Mouse (Mus musculus): ENCODE results near the gene Crygn. TPM values are rescaled to one million over a fixed set of nuclear protein-coding genes. Genes with fewer than 3 reads are reported as not detected.

The Crygn gene
- total RNA-seq, 2 experiments from 2014 or later = 2.3 to 3.3 TPM

DNA sequence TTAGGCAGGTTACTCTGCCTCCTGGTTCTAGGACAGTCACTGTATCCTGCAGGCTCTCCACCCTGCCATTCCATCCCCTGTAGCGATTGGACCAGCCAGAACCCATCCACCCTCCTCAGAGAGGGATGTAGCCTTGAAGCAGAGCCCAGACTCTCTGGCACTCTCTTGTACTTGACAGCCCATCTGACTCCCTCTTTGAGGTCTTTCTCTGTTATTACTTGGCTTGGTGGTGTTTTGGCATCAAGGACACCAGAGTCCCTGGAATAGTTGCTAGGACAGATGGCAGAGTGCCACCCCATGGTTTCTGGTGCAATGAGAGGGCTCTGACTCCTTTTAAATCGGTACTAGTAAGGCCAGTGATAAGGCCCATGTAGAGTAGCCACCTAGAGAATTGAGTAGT is 44.6 kb downstream of the Crygn start:
- peak; percentile 48 to 79 for DNase-seq (ENCODE audit: low spot score in 2 of 2)

DNA sequence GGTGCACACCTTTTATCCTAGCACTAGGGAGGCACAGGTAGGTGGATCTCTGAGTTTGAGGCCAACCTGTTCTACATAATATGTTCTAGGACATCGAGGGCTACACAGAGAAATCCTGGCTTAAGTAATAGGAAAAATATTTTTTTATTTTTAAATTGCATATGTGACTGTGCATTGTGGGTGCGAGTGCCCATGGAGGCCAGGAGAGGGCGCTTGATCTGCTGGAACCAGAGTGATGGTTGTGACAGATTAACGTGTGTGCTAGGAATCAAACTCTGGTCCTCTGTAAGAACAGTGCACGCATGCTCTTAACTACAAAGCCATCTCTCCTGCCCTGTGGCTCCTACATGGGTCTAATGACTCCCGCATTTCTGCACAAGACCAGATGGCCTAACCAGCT is 46.2 kb downstream of the Crygn start:
- DNase-seq (ENCODE audit: low spot score in 2 of 2) = no peak

DNA sequence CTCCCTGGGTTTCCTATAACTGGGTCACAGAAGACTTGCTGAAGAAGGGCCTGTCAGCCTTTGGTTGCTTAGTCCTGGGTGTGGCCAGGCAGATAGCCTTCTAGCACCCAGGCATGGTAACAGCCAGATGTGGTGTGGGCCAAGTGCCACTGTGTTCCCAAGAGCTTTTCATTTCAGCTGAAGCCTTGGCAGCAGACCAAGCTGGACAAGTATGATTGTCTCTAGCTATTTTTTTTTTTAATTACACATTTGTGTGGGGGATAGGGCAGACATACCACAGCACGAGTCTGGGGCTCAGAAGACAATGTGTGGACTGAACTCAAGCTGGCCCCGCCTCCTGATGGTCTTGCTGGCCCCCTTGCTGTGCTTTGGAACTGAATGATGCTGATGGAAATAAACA is 47.8 kb downstream of the Crygn start:
- DNase-seq (ENCODE audit: low spot score in 2 of 2) = no peak

DNA sequence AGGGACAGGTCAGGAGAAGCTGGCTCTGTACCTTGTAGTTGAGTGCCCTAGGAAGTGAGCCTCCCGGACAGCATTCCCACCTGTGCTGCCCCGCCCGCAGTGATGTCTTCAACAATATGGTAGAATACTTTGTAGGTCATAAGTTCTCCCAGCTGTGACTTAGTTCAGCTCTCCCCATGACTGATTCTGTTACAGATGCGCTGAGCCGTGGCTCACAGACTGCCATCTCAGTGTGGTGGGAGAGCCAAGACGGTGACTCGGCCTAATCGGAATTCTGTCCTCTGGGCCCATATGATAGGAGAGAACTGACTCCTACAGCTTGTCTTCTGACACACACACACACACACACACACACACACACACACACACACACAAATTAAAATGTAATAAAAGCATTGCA is 53.2 kb downstream of the Crygn start:
- DNase-seq (ENCODE audit: low spot score in 2 of 2) = no peak

DNA sequence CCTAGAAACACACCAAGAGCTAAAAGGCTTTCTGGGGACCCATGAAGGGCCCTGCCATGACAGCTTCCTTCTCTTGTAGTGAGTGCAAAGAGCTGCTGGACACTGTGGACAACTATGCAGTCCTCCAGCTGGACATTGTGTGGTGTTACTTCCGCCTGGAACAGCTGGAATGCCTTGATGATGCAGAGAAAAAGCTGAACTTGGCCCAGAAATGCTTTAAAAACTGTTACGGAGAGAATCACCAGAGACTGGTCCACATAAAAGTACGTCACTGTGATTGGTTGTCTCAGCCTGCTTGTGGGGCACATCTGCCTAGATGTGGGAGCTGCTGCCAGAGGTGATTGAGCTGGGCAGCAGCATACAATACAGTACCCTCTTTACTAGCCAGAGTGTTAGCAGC is 56.5 kb downstream of the Crygn start:
- no peak for DNase-seq (ENCODE audit: low spot score in 2 of 2)

Other genes starting within 250 kb of the Crygn start
- gene Gbx1, start 230.8 kb downstream of the Crygn start, total RNA-seq (2021) = not detected
- under 1 TPM; 0.28 to 0.33 TPM for gene Asb10, start 217.0 kb downstream of the Crygn start, total RNA-seq (2021)
- not detected for gene 4931409K22Rik, start 201.2 kb downstream of the Crygn start, total RNA-seq (2021)
- gene Abcf2, start 180.5 kb downstream of the Crygn start, total RNA-seq (2021) = 10 to 100 TPM; 59.9 to 61.5 TPM
- 10 to 100 TPM; 64.3 to 73.2 TPM for gene Chpf2, start 171.3 kb downstream of the Crygn start, total RNA-seq (2021)
- gene Smarcd3, start 133.6 kb downstream of the Crygn start, total RNA-seq (2021) = 100 to 1,000 TPM; 112 to 113 TPM
- 10 to 100 TPM; 66.5 to 67.0 TPM for gene Nub1, start 72.5 kb downstream of the Crygn start, total RNA-seq (2021)
- gene Wdr86, start 27.3 kb downstream of the Crygn start, total RNA-seq (2021) = 1 to 10 TPM; 1.1 to 4.7 TPM
- 100 to 1,000 TPM; 111 to 117 TPM for gene Rheb, start 84.6 kb upstream of the Crygn start, total RNA-seq (2021)